ENCODE assay signal across 28 mouse cellular contexts in genomic region chr1:82569405-82569804, GRCm38 (mm10). TPM values are rescaled to one million over a fixed set of nuclear protein-coding genes. Genes with fewer than 3 reads are reported as not detected.
"Had no signal": no experiment of that assay in that cellular context is flagged by ENCODE, and none has a peak within 500 bp of the region (broad histone marks: within the 10 kb centered on the region; RNA-seq: fewer than 3 reads in every experiment).

No protein-coding gene starts in this region.

- H3K9ac ChIP-seq: embryonic facial prominence, embryonic 12.5 days; embryonic facial prominence, embryonic 13.5 days; embryonic facial prominence, embryonic 15.5 days; forebrain, embryonic 12.5 days; forebrain, embryonic 13.5 days; forebrain, embryonic 15.5 days; forebrain, postnatal 0 days had no signal

- H3K4me1 ChIP-seq: embryonic facial prominence, embryonic 10.5 days; embryonic facial prominence, embryonic 12.5 days; embryonic facial prominence, embryonic 13.5 days; embryonic facial prominence, embryonic 15.5 days; forebrain, embryonic 10.5 days; forebrain, embryonic 12.5 days; forebrain, embryonic 13.5 days; forebrain, embryonic 15.5 days had no signal

- H3K4me3 ChIP-seq: embryonic facial prominence, embryonic 10.5 days; embryonic facial prominence, embryonic 12.5 days; embryonic facial prominence, embryonic 13.5 days; embryonic facial prominence, embryonic 15.5 days; erythroblast, embryonic 14.5 days; forebrain, embryonic 10.5 days; forebrain, embryonic 12.5 days; forebrain, embryonic 13.5 days; forebrain, embryonic 15.5 days; gastrocnemius, adult 2 months; heart, adult 2 months had no signal

- H3K27ac ChIP-seq: embryonic facial prominence, embryonic 10.5 days; embryonic facial prominence, embryonic 12.5 days; embryonic facial prominence, embryonic 13.5 days; embryonic facial prominence, embryonic 15.5 days; forebrain, embryonic 10.5 days; forebrain, embryonic 12.5 days; forebrain, embryonic 13.5 days; forebrain, embryonic 15.5 days; gastrocnemius, adult 2 months; heart, adult 2 months had no signal

- H3K36me3 ChIP-seq: embryonic facial prominence, embryonic 10.5 days; embryonic facial prominence, embryonic 12.5 days; embryonic facial prominence, embryonic 13.5 days; embryonic facial prominence, embryonic 15.5 days; forebrain, embryonic 10.5 days; forebrain, embryonic 12.5 days; forebrain, embryonic 15.5 days had no signal

- H3K27me3 ChIP-seq: embryonic facial prominence, embryonic 12.5 days; embryonic facial prominence, embryonic 13.5 days; embryonic facial prominence, embryonic 15.5 days; forebrain, embryonic 12.5 days; forebrain, embryonic 13.5 days; forebrain, embryonic 15.5 days had no signal

- H3K9me3 ChIP-seq: embryonic facial prominence, embryonic 10.5 days; embryonic facial prominence, embryonic 12.5 days; embryonic facial prominence, embryonic 13.5 days; embryonic facial prominence, embryonic 15.5 days; forebrain, embryonic 10.5 days; forebrain, embryonic 12.5 days; forebrain, embryonic 13.5 days; forebrain, embryonic 15.5 days had no signal

- ATAC-seq: forebrain, embryonic 13.5 days; forebrain, embryonic 14.5 days; forebrain, embryonic 15.5 days; forebrain, embryonic 16.5 days; forebrain, postnatal 0 days had no signal

- DNase-seq: cerebellum, adult 2 months; cerebellum, adult 8-10 months; cerebellum, adult 9-10 months; cerebellum, adult 9-11 months; cerebellum, postnatal 10 days; cerebellum, postnatal 14 days; cerebellum, postnatal 25 days; cerebellum, postnatal 36 days; embryo, embryonic 11 days; forebrain, postnatal 0 days; gastrocnemius, adult 2 months; gastrocnemius, postnatal 10 days; gastrocnemius, postnatal 14 days; gastrocnemius, postnatal 25 days; gastrocnemius, postnatal 36 days; heart, adult 18-20 months; heart, adult 2 months had no signal

- H3K4me2 ChIP-seq: embryonic facial prominence, embryonic 12.5 days; embryonic facial prominence, embryonic 13.5 days; embryonic facial prominence, embryonic 15.5 days; forebrain, embryonic 12.5 days; forebrain, embryonic 13.5 days; forebrain, embryonic 15.5 days had no signal

RNA-seq across cellular contexts. Expression of gene Col4a4, which starts 17.2 kb away (rescaled TPM):
- polyA plus RNA-seq: erythroblast, embryonic 14.5 days had no signal
